Mouse (Mus musculus): ENCODE results near the gene B4galt5.

The B4galt5 gene

DNA sequence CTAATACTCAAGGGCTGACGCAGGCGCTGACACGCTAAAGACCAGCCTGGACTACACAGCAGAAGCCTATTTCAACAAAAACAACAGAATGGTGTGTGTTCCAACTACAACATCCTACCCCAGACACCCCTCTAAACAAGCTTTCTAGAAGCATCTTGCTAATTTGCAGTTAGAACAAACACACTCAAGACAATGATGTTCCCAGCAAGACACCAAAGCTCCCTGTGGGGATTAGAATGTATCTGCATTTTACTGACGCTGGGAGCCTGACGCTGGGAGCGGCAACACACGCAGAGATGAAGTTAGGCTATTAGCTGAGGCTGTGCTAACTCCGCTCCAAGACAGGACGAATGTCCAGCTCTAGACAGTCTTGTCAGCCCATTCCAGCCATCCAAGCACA lies 22.4 kb downstream of the B4galt5 start:
- POLR2A ChIA-PET, result interaction anchor here in 3 of 4 experiments (0.6 to 4.0 kb wide), 19 partner anchors 10 to 153 kb away, joined by 3 to 17 read pairs (median 5); partner anchors contain the start of gene B4galt5 (in 1 of the 3)
- CTCF ChIA-PET, result interaction anchor here in 3 of 4 experiments (0.7 to 1.3 kb wide), 6 partner anchors 16 to 667 kb away, joined by 3 to 5 read pairs (median 3); no protein-coding TSS in a partner anchor

DNA sequence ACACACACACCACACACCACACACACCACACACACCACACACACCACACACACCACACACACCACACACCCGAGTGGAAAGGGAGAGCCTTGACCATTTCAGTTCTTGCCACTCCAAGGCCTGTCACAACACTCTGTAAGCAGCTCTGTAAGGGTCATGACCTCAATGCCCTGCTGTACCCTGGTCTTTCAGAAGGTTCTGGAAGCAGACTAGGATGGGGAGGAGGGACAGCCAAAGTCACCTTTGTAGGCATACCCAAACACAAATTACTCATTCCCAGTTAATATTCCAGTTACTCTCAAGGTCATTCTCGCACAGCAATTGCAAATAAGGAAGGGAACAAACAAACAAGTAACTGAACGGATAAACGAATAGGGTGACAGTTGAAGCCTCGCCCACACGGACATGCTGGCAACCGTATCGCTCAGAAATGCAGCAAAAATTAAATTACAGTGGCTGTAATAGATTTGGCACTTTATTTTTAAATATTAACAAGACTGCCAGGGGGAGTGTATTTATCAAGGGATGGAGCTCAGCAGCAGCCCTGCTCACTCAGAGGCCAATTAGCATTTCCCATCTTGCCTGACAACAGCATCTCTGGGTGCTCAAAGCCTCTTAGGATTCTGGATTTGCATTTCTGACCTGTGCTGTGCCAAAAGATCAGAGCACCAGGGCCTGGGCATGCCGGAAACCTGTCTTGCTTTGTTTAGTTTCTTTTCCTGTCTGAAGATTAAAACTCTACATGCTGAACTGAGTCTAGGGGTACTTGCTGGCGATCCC lies 24.6 kb downstream of the B4galt5 start:
- POLR2A ChIA-PET, result interaction anchor here in 2 of 4 experiments (1.4 to 1.8 kb wide), 3 partner anchors 10 to 19 kb away, joined by 4 to 5 read pairs (median 4); no protein-coding TSS in a partner anchor
- CTCF ChIA-PET, result interaction anchor here in 1 of 4 experiments (0.6 kb wide), 1 partner anchor 415 kb away, joined by 3 read pairs; no protein-coding TSS in a partner anchor

DNA sequence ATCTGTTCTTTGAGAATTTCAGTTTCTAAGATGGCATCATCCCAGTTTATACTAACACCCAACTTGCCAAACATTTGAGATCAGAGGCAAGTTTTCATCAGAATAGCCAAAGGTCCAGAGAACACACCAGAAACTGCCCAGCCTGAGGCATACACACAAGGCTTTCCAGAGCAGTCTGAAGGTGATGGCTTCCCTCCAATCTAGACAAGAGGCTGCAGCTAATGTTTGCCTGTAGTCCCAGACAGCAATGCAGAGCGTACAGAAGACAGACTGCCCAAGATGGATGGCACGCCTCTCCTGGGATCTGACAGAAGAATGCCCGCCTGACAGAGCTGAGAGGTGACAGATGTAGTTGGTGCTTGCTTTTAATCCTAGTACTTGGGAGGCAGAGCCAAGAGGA lies 25.9 kb downstream of the B4galt5 start:
- ChIA-PET POLR2A (interaction anchor here in 2 of 4 experiments (0.7 to 2.2 kb wide), 7 partner anchors 8 to 96 kb away, joined by 3 to 5 read pairs (median 3); no protein-coding TSS in a partner anchor), CTCF (no interaction called here)

DNA sequence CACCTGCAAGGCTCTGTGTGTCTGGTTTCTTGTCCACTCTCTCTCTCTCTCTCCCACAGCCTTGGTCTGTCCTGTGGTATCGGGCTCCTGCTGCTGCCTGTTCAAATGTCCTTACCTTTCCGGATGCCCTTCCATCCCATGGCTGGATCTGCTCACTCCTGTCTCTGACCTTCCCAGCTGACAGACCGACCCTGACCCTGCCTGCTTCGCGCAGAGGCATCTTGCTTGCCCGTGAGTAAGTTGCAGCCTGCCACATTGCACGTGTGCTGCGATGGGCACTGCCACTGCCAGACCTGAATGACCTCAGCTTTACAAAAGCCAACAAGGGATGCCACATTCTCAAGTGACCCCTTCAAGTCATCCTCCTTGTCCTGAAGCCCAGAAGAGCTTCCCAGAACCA lies 27.6 kb downstream of the B4galt5 start:
- ChIA-PET CTCF (no interaction called here), POLR2A (interaction anchor here in 2 of 4 experiments (0.8 to 2.2 kb wide), 6 partner anchors 9 to 16 kb away, joined by 3 to 5 read pairs (median 4); no protein-coding TSS in a partner anchor)

DNA sequence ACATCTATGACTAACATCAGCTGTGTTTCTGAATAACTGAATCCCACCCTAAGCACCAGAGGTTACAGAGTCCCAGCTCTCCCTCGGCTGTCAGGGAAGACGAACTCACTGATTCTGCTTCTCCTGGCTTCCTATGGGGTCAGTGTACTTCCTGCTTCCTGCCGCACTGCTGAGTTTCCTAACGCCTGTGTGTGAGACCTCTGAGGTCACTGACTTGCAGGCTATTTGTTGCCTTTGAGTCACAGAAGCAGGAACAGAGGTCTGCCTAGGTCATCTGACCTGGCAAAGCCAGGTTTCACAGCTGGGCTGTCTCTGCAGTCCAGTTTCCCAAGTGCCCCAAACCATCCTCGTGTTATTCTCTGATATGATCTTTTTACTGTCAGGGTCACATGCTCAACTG lies 30.0 kb downstream of the B4galt5 start:
- ChIA-PET CTCF (interaction anchor here in 1 of 4 experiments (0.5 kb wide), 1 partner anchor 201 kb away, joined by 3 read pairs; no protein-coding TSS in a partner anchor), POLR2A (interaction anchor here in 2 of 4 experiments (0.7 to 1.4 kb wide), 4 partner anchors 9 to 347 kb away, joined by 3 read pairs; no protein-coding TSS in a partner anchor)

DNA sequence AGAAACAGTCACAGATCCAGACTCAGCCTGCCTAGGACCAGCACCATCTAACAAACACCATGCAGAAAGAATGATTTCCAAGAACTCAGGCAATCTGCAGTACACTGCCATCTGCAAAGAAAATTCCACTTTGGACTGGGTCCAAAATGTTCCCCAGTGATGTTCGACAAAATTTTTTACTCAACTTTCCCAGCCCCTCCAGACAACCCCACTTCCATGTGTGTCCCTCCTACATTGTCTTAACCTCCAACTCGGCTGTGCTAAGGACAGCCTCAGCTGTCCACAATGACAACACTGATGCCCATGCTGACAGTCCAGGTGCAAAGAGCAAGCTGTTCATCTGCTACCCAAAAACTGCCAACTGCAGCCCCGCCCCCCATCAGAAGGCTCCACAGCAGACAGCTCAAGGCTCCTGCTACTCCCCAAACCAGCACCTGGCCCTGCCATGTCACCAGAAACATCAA lies 32.2 kb downstream of the B4galt5 start:
- ChIA-PET CTCF (interaction anchor here in 2 of 4 experiments (0.6 to 1.1 kb wide), 2 partner anchors 38 to 566 kb away, joined by 4 read pairs; no protein-coding TSS in a partner anchor), POLR2A (interaction anchor here in 2 of 4 experiments (0.7 to 3.7 kb wide), 15 partner anchors 9 to 107 kb away, joined by 3 to 21 read pairs (median 4); no protein-coding TSS in a partner anchor)

DNA sequence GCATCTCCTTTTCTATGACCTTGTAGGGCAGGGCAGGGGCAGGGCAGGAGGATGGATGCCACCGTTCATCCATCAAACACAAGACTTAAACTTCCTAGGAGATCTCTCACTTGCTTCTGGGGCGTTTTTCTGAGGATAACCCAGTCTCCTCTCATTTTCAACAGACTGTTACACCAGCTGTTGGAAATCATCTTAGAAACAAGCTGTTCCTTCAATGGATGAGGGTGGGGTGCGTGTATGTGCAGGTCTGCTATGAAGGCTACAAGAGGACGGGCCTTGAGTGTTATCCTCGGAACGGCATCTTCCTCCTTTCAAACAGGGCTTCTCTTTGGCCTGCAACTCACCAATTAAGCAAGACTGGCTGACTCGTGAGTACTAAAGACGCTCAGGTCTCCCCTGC lies 34.5 kb downstream of the B4galt5 start:
- CTCF ChIA-PET, result interaction anchor here in 3 of 4 experiments (0.7 to 1.2 kb wide), 5 partner anchors 15 to 104 kb away, joined by 3 to 9 read pairs (median 3); no protein-coding TSS in a partner anchor

DNA sequence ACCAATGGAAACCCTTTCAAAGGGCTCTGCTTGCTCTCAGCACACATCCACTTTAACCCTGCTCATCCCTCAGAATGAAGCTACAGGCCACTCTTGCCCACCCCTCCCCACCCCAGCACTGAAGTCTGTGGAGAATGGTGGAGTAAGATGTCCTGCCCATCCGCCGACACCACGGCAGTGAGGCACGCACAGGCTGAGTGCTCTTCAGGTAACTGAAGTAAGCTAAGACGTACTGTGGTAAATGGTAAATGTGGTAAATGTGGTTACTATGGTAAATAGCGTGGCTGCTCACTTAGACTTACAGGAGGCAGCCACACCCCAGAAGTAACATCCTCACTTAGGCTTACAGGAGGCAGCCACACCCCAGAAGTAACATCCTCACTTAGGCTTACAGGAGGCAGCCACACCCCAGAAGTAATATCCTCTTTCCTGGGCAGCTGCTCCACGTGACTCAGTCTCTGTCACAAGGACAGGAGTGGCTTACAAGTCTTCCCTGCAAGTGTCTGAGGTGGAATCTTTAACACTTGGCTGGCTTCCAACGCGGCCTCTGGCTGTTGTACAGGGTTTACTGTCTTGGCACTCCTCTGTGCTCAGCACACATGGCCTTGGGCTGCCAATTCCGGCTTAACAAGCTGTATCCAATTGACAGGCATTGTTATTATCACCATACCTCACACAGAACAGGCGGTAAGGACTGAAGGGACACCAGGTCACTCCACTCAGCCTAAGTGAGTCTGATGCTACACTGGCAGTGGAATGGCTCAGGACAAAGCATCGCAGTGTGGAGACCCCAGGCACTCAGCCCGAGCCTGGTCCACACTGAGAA lies 35.3 kb downstream of the B4galt5 start:
- POLR2A ChIA-PET, result interaction anchor here in 3 of 4 experiments (0.6 to 5.0 kb wide), 23 partner anchors 8 to 616 kb away, joined by 3 to 23 read pairs (median 5); no protein-coding TSS in a partner anchor
- CTCF ChIA-PET, result interaction anchor here in 3 of 4 experiments (0.5 to 1.2 kb wide), 4 partner anchors 15 to 581 kb away, joined by 3 to 4 read pairs (median 3); no protein-coding TSS in a partner anchor

More for the DNA sequence above, 34.5 kb downstream of the B4galt5 start:
- POLR2A ChIA-PET, result interaction anchor here in 3 of 4 experiments (0.6 to 5.0 kb wide), 22 partner anchors 9 to 243 kb away, joined by 3 to 23 read pairs (median 4); partner anchors contain the start of gene B4galt5 (in 1 of the 3)

DNA sequence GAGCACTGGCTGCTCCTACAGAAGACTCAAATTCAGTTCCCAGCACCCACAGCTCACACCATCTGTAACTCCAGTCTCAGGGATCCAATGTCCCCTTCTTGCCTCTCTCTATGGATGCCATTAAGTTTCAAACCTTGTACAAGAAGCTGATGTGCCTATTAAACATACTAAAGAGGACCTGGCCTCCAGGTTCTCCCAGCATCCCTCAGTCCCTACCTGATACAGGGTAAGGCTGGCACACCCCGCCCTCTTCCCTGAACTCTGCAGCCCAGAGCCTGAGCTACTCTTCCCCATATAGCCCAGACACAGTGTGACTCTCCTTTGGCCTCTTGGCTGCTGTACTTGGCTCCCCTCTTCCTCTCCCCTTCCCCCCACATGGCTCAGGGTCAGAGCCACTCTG lies 38.9 kb downstream of the B4galt5 start:
- ChIA-PET CTCF (interaction anchor here in 1 of 4 experiments (0.8 kb wide), 1 partner anchor 11 kb away, joined by 3 read pairs; no protein-coding TSS in a partner anchor), POLR2A (interaction anchor here in 3 of 4 experiments (0.6 to 2.6 kb wide), 10 partner anchors 9 to 131 kb away, joined by 3 to 14 read pairs (median 4); no protein-coding TSS in a partner anchor)

DNA sequence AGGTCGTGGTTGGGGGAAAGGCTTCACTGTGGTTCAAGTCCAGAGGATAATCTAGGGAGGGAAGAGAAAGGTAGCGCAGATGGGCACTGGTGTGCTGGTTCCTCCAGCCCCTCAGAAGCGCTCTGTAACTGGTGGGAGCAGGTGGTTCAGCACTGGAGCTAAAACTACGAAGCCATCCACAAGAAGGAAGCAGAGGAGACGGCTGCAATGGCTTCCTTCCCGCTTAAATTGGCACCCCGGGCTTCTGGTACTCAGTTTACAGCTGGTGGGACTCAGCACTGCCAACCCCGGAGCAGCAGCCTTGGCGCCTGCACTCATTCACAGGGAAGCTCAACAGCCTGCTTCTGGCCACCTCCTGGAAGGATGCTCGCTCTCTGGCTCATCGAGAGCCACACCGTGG lies 39.7 kb downstream of the B4galt5 start:
- POLR2A ChIA-PET, result interaction anchor here in 2 of 4 experiments (0.6 to 2.6 kb wide), 12 partner anchors 9 to 132 kb away, joined by 3 to 14 read pairs (median 4); no protein-coding TSS in a partner anchor

DNA sequence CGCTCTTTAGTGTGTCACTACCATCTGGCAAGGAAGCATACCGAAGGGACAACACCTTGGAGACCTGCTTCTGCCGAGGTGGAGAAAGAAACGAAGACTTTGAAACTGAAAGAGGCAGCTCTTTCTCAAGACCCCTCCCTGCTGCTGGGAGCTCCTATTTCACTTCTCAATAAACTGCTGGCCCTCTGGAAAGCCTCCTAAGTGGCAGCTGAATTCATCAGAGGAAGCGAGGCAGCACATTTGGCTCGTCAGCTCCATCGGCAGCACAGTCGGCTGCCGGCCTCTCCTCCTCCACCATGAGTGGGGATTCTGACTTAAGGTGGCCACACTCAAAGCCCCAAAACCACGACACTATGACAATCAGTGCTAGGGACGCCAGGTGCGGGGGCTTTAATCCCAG lies 41.3 kb downstream of the B4galt5 start:
- POLR2A ChIA-PET, result interaction anchor here in 3 of 4 experiments (0.6 to 4.3 kb wide), 23 partner anchors 8 to 289 kb away, joined by 3 to 21 read pairs (median 4); partner anchors contain the start of genes B4galt5 (in 1 of the 3) and Slc9a8 (in 1 of the 3)

More for the DNA sequence above, 39.7 kb downstream of the B4galt5 start:
- CTCF ChIA-PET, result no interaction called here

DNA sequence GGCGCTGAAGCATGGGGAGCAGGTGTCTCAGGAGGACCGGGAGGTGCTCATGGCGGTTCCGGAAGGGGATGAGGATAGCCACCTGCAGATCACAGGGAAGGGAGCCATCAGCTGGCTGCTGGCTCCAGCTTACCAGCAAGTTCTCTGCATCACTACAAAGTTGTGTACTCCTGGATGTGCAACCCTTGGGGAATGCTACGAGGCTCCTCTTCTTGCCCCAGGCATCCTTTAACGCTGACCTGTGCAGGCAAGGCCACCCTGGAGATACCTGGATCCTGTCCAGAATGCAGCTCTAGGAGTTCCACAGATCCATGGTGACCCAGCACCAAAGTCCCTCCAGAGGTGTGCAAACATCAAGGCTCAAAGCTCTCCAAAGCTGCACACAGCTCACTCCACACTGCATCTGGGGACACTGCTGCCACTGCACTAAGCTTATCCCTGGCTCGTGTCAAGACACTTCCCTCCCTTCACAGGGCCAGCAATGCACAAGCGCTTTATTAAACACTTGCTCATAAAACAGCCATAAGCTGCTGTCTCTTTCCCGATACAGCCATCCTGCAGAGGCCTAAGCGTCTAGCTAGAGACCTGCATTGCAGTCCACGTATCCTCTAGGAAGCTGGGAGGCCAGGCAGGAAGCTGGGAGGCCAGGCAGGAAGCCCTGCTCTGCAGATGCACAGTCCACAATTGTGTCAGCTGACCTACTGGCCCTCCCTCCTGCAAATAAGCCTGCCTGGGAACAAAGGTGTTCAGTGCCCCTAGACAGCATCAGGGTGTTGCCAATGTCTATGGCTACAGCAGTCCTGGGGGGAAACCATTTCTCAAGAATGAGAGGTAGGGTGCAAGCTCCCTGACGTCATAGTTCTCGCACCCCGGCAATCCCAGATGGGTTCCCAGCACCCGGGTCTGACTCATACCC lies 42.1 kb downstream of the B4galt5 start:
- CTCF ChIA-PET, result interaction anchor here (0.5 to 1.3 kb wide), 10 partner anchors 11 to 1117 kb away, joined by 3 to 9 read pairs (median 3); no protein-coding TSS in a partner anchor
- POLR2A ChIA-PET, result interaction anchor here (0.5 to 4.3 kb wide), 32 partner anchors 8 to 290 kb away, joined by 3 to 21 read pairs (median 4); partner anchors contain the start of genes B4galt5 (in 2 of the 4) and Slc9a8 (in 1 of the 4)

More for the DNA sequence above, 41.3 kb downstream of the B4galt5 start:
- CTCF ChIA-PET, result interaction anchor here in 3 of 4 experiments (0.5 to 1.3 kb wide), 6 partner anchors 10 to 132 kb away, joined by 3 to 4 read pairs (median 3); no protein-coding TSS in a partner anchor

DNA sequence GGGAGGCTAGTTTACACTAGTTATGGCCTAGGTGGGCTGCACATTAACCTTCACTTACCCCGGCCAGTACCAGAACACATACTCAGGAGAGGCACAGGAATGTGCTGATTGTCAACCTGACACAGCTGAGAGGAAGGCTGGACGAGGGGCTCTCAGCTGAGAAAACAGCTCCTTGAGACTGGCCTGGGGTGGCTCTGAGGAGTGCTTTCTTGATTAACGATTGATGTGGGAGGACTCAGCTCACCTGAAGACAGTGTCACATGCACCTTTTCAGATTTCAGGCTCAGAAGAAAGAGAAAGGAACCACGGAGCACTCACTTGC lies 42.7 kb downstream of the B4galt5 start:
- ChIA-PET POLR2A (interaction anchor here (0.5 to 4.3 kb wide), 21 partner anchors 8 to 1458 kb away, joined by 3 to 21 read pairs (median 4); partner anchors contain the start of genes B4galt5 (in 2 of the 4) and Slc9a8 (in 1 of the 4)), CTCF (interaction anchor here in 2 of 4 experiments (0.5 to 1.2 kb wide), 4 partner anchors 12 to 588 kb away, joined by 3 to 8 read pairs (median 3); no protein-coding TSS in a partner anchor)

DNA sequence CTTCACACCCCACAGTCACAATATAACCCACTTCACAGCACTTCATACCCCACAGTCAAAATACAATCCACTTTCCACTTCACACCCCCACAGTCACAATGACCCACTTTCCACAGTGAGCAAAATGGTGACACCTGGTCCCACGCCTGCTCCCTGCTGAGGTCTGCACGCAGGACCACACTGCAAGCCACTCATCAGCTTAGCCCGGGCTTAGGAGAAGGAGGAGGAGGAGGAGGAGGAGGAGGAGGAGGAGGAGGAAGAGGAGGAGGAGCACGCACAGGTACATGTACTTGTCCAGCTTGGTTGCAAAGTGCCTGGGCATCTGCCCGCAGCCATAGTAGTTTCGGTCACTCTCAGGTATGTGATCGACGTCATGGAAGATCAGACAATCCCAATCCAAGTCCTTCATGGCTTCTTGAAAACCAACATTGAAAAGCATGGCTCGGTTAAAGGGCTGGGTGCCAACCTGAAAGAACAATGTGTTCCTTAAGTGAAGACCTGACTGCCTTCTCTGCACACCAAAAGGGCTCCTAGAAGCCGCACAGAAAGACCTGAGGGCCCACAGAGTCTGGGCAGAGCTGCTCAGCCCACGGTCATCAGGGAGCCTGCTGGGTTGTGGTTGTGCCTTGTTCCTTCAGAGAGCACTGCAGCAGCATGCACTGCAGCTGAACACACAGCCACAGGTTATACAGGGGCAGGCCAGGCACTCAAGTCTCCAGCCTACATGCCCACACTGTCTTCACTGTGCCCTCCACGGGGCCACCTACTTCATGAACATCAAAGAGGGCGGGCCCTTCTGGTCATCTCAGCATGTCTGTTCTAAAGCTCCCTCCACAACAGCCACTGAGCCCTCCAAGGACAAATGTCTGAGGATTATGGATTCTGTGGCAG lies 43.4 kb downstream of the B4galt5 start:
- ChIA-PET POLR2A (interaction anchor here (0.5 to 4.3 kb wide), 20 partner anchors 8 to 1459 kb away, joined by 3 to 21 read pairs (median 4); partner anchors contain the start of genes B4galt5 (in 2 of the 4) and Slc9a8 (in 1 of the 4)), CTCF (interaction anchor here (0.5 to 1.2 kb wide), 4 partner anchors 11 to 86 kb away, joined by 3 to 8 read pairs (median 4); partner anchors contain the start of gene B4galt5 (in 1 of the 4))
